Mouse (Mus musculus) lung, adult 2 months (tissue): ENCODE measurements around the gene Phactr1. TPM values are rescaled to one million over a fixed set of nuclear protein-coding genes. Genes with fewer than 3 reads are reported as not detected.

Experiments used
- DNase-seq: peaks from one replicate; pipeline ENCODE4 v3.0.0; 2022
- H3K4me1 ChIP-seq: fragments of 200-500 bp; 2 replicates; pipeline ENCODE4 v1.6.1; 2011; ENCODE audit warnings: low read length; ENCODE audit not compliant: control insufficient read depth, insufficient read depth
- H3K4me3 ChIP-seq: fragments of 200-500 bp; replicated peaks from 2 replicates; pipeline ENCODE3; 2011; ENCODE audit warnings: low read depth, mild to moderate bottlenecking, control low read depth, low read length; ENCODE audit errors: extremely low read depth
- CTCF ChIP-seq: fragments of 200-500 bp; IDR thresholded peaks from 2 replicates; pipeline ENCODE4 v1.5.1; 2011; ENCODE audit warnings: mild to moderate bottlenecking, low read length, control low read depth; ENCODE audit not compliant: insufficient read depth
- POLR2A ChIP-seq: fragments of 200-500 bp; IDR thresholded peaks from 2 replicates; pipeline ENCODE4 v1.6.1; 2011; ENCODE audit warnings: low read depth, mild to moderate bottlenecking, control low read depth, low read length, borderline replicate concordance; ENCODE audit errors: extremely low read depth
- WGBS: fragments of 180-500 bp; shearing (Covaris S2); methylation state at CpG from one replicate; pipeline ENCODE4 v1.1.7; 2018; 5-methylcytosine and 5-hydroxymethylcytosine counted together
- polyA plus RNA-seq: library from polyadenylated mRNA; depleted of rRNA; stranded (reverse); fragments of >200 nt; gene quantifications from 2 replicates; pipeline ENCODE4 v1.2.3, GENCODE M21; 2012

Phactr1 gene
- polyA plus RNA-seq, 1 experiment = 40.7 TPM

DNA sequence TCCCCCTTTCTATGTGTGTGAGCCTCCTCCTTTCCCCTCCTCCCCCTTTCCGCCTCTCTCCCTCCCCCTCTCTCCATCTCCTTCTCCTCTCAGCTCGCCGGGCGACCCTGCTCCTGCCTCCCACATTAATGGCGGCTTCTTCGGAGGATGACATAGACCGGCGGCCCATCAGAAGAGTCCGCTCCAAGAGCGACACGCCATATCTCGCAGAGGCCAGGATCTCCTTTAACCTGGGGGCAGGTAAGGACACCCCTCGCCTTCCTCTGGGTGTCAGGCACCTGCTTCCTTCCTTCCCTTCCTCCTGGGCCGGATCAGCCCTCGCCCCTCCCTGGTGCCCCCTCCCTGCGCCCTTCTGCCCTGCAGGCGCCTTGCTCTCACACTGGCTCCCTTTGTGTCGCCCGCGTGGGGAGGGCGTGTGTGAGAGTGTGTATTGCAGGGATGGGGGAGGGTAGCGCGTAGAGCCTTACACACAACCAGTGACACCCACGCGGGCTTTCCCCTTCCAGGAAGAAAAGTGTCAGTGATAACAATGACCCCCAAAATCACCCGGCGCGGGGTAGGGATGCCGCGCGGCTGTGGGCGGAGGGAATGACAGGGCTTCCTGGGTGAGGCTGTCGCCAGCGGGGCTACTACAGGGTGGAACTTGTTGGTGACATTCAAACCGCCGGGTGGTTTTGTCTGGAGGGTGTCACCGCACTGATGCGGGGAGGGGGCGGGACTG lies 29.3 kb downstream of the Phactr1 start:
- Histone ChIP-seq H3K4me3 (no peak overlapping the region), H3K4me1 (no peaks in the 10 kb centered on the region; the same call in 1 of the 2 replicates)
- whole genome bisulfite sequencing = 6% methylated on average over 38 of the region's 39 CpGs
- DNase-seq = no peak
- no peak for TF ChIP-seq POLR2A

DNA sequence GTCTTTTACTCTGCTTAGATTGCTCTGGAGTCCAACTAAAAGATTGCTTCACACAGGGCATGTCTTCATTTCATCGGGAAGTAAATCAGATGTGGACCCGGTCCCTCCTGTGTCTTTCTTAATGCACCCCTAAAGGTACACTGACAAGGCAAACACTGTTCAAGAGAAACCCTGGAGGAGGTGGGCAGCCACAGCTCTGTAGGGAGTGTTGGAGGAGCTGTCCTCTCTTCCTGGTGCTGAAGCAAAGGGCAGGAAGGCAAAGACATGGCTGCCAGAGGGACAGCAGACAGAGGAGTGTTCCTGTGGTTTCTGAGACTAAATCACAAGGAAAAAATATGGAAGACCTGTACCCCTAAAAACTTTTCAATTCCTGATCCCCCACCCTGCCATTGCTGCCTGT lies 31.1 kb downstream of the Phactr1 start:
- TF ChIP-seq POLR2A = no peak
- TF ChIP-seq CTCF = no peak
- no peaks in the 10 kb centered on the region; the same call in 1 of the 2 replicates for H3K4me1 ChIP-seq
- DNase-seq = no peak
- 26% methylated on average over 2 of the region's 2 CpGs for WGBS
- H3K4me3 ChIP-seq = no peak overlapping the region

DNA sequence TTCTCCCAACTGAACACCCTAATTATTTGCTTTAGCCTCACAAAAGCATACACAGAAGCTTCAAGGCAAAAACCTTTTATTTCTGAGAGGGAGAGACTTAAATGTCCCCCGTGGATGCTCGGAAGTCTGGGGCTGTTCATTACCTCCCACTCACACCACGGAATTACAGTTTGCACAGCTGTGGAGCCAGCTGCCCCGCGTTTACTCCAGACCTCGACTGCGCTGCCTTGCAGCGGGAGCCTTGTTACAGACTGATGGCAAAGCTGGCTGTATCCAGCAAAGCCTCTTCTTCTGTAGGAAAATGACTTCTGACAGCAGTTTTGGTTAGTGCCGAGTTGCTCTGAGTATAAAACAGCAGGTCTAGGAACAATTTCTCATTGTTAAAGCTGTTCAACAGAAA lies 39.0 kb downstream of the Phactr1 start:
- 40% methylated on average over 9 of the region's 9 CpGs for WGBS
- no peak overlapping the region for H3K4me3 ChIP-seq
- TF ChIP-seq POLR2A = no peak
- TF ChIP-seq CTCF = no peak
- no peak for DNase-seq
- no peaks in the 10 kb centered on the region for H3K4me1 ChIP-seq

DNA sequence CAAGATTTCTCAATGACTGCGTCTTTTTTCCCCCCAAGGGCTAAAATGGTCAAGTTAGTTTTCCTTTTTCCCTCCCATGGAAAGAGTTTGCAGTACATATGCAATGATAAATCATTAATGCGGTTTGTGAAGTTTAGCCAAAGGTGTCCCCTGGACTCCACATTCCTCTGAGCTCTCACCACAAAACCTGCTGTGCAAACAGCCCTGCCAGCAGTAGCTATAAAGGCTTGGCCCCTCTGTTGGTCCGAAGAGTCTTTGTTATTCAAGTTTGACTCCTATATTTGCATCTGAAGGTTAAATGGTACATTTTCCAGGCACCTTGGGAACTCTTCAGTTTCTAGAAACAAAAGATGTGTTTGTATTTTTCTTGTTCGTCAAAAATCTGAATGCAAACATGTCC lies 39.7 kb downstream of the Phactr1 start:
- no peaks in the 10 kb centered on the region for H3K4me1 ChIP-seq
- 39% methylated on average over 4 of the region's 4 CpGs for WGBS
- no peak overlapping the region for H3K4me3 ChIP-seq
- no peak for DNase-seq
- no peak for TF ChIP-seq CTCF
- no peak for TF ChIP-seq POLR2A

DNA sequence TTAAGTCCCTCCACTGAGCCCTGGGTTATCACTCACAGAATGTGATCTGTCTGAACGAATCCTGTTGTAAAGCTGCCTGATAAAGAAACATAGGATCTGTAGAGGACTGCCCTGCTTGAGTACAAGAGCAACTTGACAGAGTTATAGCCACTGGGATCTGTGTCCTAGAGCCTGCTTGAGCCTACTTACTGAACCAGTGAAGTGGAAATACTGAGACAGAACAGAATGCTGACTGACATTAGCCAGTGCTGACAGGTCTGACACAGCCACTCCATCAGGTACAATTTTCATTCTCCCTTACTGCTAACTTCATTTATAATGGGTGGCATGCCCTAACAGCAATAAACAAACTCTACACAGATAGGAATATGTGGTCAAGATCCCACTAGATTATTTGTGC lies 40.2 kb downstream of the Phactr1 start:
- DNase-seq = no peak
- H3K4me1 ChIP-seq = no peaks in the 10 kb centered on the region
- H3K4me3 ChIP-seq = no peak overlapping the region
- TF ChIP-seq POLR2A = no peak
- no peak for TF ChIP-seq CTCF
- 29% methylated on average over 1 of the region's 1 CpGs for WGBS

DNA sequence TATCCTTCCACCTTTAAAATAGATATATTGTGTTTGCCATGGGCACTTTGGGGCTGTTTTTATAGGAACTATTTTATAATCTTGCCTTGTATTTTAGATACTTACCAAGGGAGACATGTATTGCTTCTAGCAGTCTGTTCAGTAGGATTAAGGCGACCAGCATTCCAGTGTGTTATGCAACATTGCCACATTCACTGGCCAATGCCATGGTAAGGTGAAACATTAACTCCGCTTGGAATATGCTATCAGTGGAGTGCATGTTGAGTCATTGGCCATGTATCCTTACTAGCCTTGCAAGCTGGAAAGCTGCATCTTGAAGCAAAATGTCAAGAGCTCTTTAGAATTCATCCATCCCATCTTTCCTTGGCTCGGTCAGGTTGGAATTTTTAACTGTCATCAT lies 43.6 kb downstream of the Phactr1 start:
- DNase-seq = no peak
- H3K4me3 ChIP-seq = no peak overlapping the region
- no peaks in the 10 kb centered on the region for H3K4me1 ChIP-seq
- 68% methylated on average over 3 of the region's 3 CpGs for WGBS
- TF ChIP-seq CTCF (no peak), POLR2A (no peak)

DNA sequence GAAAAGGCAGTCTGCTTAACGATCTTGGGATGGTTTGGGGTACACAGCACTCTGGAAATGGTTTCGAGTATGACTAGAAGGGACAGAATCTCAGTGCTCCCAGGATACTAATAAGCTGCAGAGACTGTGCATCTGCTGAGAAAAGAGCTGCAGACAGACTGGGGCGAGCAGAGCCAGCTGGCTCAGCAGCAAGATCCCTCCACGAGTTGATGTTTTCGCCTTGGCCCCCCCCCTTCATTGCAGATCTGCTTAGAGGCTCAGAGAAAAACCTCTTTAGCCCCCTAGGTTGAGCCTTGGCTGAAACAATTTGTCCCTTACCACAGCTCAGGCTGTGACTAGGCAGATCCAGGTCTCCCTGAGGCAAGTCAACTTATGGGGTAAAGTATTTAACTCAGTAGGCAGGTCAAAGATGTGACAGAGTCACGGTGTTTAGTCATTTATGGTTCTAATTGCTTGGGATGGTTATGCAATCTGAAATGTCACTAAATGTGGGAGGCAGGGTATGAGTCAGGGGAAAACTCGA lies 45.3 kb downstream of the Phactr1 start:
- DNase-seq = no peak
- TF ChIP-seq CTCF (no peak), POLR2A (no peak)
- no peak overlapping the region for H3K4me3 ChIP-seq
- H3K4me1 ChIP-seq = no peaks in the 10 kb centered on the region
- 61% methylated on average over 7 of the region's 7 CpGs for WGBS

DNA sequence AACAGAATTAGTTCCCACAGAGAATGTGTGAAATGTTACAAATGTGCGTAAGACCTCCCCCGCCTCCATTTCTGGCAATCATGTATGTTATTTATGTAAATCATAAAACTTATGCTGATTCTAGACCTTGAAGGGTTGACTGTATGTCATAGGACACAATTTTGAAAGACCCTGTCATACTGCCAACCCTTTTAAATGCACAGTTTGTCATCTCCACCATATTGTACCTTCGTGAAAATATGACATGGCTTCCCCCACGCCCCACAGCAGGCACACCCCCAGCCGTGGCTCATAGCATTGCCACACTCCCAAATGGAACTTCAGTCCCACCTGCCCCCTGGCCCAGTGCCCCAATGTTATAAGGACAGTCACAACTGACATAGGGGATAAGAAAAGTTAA lies 57.1 kb downstream of the Phactr1 start:
- no peaks in the 10 kb centered on the region for H3K4me1 ChIP-seq
- DNase-seq = no peak
- TF ChIP-seq POLR2A (no peak), CTCF (no peak)
- no peak overlapping the region for H3K4me3 ChIP-seq
- WGBS = 86% methylated on average over 5 of the region's 5 CpGs

DNA sequence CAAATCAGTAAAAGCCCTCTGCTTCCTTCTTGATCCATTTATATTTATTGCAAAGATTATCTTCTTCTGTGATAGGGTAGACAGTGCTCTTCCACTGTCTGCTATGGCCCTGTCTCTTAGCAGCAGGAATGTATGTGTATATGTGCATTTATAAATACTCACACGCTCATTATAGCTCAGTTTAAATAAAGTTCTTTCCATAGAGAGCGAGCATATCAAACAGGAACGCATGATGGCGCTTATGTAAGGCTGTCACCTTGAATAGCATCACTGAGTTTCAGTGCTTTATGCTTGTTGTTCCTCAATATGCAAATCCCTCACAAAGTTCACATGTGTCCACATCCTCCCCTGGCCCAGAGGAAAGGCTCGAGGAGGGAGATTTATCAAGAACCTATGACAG lies 57.7 kb downstream of the Phactr1 start:
- Histone ChIP-seq H3K4me1 (no peaks in the 10 kb centered on the region), H3K4me3 (no peak overlapping the region)
- DNase-seq = no peak
- WGBS = 74% methylated on average over 5 of the region's 5 CpGs
- TF ChIP-seq CTCF (no peak), POLR2A (no peak)

DNA sequence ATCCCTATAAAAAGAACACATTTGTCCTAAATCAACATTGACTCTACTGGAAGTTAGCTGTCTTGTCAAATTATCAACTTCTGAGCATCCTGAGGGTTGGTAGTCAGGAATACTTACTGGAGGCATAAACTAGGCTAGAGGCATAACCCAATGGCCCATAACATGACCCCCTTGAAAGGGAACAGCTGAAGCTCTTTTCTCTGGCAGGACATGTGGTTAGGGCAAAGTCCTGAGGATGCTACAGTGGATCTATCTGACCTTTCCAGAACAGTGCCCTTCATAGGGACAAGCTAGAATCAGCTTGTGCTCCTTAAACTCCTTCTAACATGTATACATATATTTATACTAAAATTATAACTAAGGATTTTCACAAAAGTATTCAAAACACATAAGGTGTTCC lies 61.8 kb downstream of the Phactr1 start:
- Histone ChIP-seq H3K4me3 (no peak overlapping the region), H3K4me1 (no peaks in the 10 kb centered on the region)
- TF ChIP-seq POLR2A (no peak), CTCF (no peak)
- DNase-seq = no peak
